Mouse (Mus musculus) bone marrow macrophage, adult 2 months (primary cell): Measurements from ENCODE around the gene Metap1.

Experiments used
- CTCF ChIP-seq: IDR thresholded peaks from 2 replicates; pipeline ENCODE4 v1.5.1; 2012; ENCODE audit warnings: low read depth, mild to moderate bottlenecking, low read length, moderate library complexity
- POLR2A ChIP-seq: IDR thresholded peaks from 2 replicates; pipeline ENCODE4 v1.6.1; 2012; ENCODE audit warnings: mild to moderate bottlenecking, low read depth, low read length, borderline replicate concordance

- TF ChIP-seq CTCF (no peak), POLR2A (no peak)
Measured at GRCm38 (mm10) chr3:138499854-138500740, 10.8 kb upstream of the Metap1 start.
